Mouse (Mus musculus): ENCODE measurements around the gene Gm10188. TPM values are rescaled to one million over a fixed set of nuclear protein-coding genes. Genes with fewer than 3 reads are reported as not detected.

Gene Gm10188
- not detected in 2 replicates for polyA plus RNA-seq (2015; fragmentation: Nextera tagmentation; extraction: Ambion mirVana)

DNA sequence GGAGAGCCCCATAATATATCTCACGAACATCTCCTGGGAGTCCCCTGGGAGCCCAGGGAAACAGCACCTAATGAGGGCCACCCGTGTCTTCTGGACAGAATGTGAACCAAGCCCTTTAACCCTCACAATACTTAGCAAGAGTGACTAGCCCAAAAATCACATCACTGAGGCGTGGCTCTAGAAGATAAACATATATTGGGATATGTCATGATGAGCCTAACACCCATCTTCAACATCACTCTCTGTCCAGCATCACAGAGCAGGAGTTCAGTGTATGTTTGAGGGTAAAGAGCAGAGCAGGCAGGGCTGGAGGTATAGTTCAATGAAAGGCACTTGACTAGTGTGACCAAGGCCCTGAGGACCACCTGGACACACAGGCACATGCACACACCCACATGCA lies at the start of gene Gm10188:
TSS of gene Gm10188 (minus strand) at position 101 of the 400 bp plus-strand sequence.
- TF ChIP-seq CTCF (IDR thresholded peaks at IDR 0.05; ENCODE audit: low read depth) = no peak
- H3K9ac ChIP-seq (ENCODE audit: low read depth, low read length) = no peak within 1 kb of the TSS
- H3K4me2 ChIP-seq (ENCODE audit: low read length) = no peak within 1 kb of the TSS
- H3K36me3 ChIP-seq (ENCODE audit: insufficient read depth, low read length) = no peaks in the 10 kb centered on the region
- DNase-seq (ENCODE audit: low spot score) (no peak), ATAC-seq (replicated peaks; ENCODE audit: low FRiP score, low read depth) (no peak)
- H3K27ac ChIP-seq = no peak within 1 kb of the TSS
- 83% methylated on average over 3 of the region's 3 CpGs for WGBS
- no peaks in the 10 kb centered on the region for H3K9me3 ChIP-seq (replicated peaks; ENCODE audit: low read length)
- H3K4me1 ChIP-seq (replicated peaks; ENCODE audit: insufficient read depth, low read length) = no peaks in the 10 kb centered on the region
- no peak within 1 kb of the TSS for H3K4me3 ChIP-seq (replicated peaks; ENCODE audit: low read depth, low read length)
- H3K27me3 ChIP-seq (ENCODE audit: insufficient read depth, low read length) = no peaks in the 10 kb centered on the region

DNA sequence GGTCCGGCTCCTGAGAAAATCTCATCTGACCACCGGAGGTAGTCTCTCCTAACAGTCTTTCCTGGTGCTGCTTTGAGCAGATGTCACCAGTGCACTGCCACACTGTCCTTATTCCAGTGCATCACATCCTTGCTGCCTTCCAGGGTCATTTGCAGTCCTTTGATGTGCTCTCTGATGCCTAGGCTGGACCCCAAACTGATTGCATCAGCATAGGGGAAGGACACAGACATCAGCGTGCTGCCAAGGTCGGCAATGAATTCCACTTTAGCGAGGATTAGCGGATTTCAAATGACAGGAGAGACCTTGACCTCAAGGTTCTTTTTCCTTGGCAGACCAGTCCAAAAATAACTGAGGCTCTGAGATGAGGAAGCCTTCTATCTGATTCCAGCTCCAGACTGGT lies 47.6 kb upstream of the Gm10188 start:
- H3K9me3 ChIP-seq (replicated peaks; ENCODE audit: low read length) = no peaks in the 10 kb centered on the region
- no peak overlapping the region for H3K27ac ChIP-seq
- H3K4me2 ChIP-seq (ENCODE audit: low read length) = no peak overlapping the region
- no peaks in the 10 kb centered on the region for H3K36me3 ChIP-seq (ENCODE audit: insufficient read depth, low read length)
- H3K9ac ChIP-seq (ENCODE audit: low read depth, low read length) = no peak overlapping the region
- ATAC-seq (replicated peaks; ENCODE audit: low FRiP score, low read depth) (no peak), DNase-seq (ENCODE audit: low spot score) (no peak)
- no peak for TF ChIP-seq CTCF (IDR thresholded peaks at IDR 0.05; ENCODE audit: low read depth)
- H3K4me3 ChIP-seq (replicated peaks; ENCODE audit: low read depth, low read length) = no peak overlapping the region
- 58% methylated on average over 6 of the region's 6 CpGs for WGBS
- H3K4me1 ChIP-seq (replicated peaks; ENCODE audit: insufficient read depth, low read length) = 0 out of 2 replicates have a peak, but pooled peaks cover 5% of the 10 kb centered on the region
- no peaks in the 10 kb centered on the region for H3K27me3 ChIP-seq (ENCODE audit: insufficient read depth, low read length)

DNA sequence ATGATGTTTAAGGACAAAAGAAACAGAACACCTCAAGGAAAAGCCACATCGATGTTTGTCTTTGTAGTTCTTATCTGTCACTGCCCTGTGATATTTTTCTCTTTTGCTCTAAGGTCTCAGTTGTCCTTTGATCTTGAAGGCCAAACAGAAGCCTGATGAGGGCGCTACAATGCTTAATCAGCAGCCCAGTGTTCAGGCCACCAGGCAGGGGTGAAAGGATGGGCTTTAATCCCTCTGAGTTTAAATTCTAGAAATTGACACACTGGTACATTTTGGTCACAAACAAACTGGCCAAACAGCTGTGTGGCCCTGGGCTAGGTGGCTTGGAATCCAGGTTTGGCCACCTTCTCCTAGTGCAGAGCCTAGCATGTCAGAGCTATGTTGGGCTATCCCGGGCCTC lies 47.1 kb upstream of the Gm10188 start:
- Histone ChIP-seq H3K4me1 (replicated peaks; ENCODE audit: insufficient read depth, low read length) (0 out of 2 replicates have a peak, but pooled peaks cover 5% of the 10 kb centered on the region), H3K4me3 (replicated peaks; ENCODE audit: low read depth, low read length) (no peak overlapping the region), H3K36me3 (ENCODE audit: insufficient read depth, low read length) (no peaks in the 10 kb centered on the region), H3K27ac (no peak overlapping the region), H3K9ac (ENCODE audit: low read depth, low read length) (no peak overlapping the region), H3K9me3 (replicated peaks; ENCODE audit: low read length) (no peaks in the 10 kb centered on the region), H3K27me3 (ENCODE audit: insufficient read depth, low read length) (no peaks in the 10 kb centered on the region), H3K4me2 (ENCODE audit: low read length) (no peak overlapping the region)
- no peak for ATAC-seq (replicated peaks; ENCODE audit: low FRiP score, low read depth)
- 59% methylated on average over 3 of the region's 3 CpGs for WGBS
- no peak for DNase-seq (ENCODE audit: low spot score)
- TF ChIP-seq CTCF (IDR thresholded peaks at IDR 0.05; ENCODE audit: low read depth) = no peak

DNA sequence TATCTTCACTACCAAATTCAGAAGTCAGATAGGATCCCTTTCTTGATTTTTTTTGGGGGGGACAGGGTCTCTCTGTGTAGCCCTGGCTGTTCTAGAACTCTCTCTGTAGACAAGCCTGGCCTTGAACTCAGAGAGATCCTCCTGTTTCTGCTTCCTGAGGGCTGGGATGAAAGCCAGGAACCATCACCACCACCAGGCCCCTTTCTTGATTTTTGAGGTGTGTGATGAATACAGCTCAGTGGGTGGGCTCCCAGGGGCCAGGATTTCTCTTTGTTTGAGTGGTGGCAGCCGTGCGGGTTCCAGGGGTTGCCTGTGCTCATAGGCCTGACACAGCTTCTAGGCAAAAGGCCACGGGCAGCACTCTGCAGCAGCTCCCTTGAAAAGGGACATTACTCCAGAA lies 41.7 kb upstream of the Gm10188 start:
- 86% methylated on average over 3 of the region's 3 CpGs for WGBS
- Histone ChIP-seq H3K27me3 (ENCODE audit: insufficient read depth, low read length) (no peaks in the 10 kb centered on the region), H3K9me3 (replicated peaks; ENCODE audit: low read length) (no peaks in the 10 kb centered on the region), H3K4me1 (replicated peaks; ENCODE audit: insufficient read depth, low read length) (peaks cover 8% of the 10 kb centered on the region; the same call in 1 of the 2 replicates), H3K9ac (ENCODE audit: low read depth, low read length) (no peak overlapping the region), H3K36me3 (ENCODE audit: insufficient read depth, low read length) (no peaks in the 10 kb centered on the region), H3K27ac (no peak overlapping the region), H3K4me2 (ENCODE audit: low read length) (no peak overlapping the region), H3K4me3 (replicated peaks; ENCODE audit: low read depth, low read length) (no peak overlapping the region)
- TF ChIP-seq CTCF (IDR thresholded peaks at IDR 0.05; ENCODE audit: low read depth) = no peak
- ATAC-seq (replicated peaks; ENCODE audit: low FRiP score, low read depth) = no peak
- DNase-seq (ENCODE audit: low spot score) = no peak

DNA sequence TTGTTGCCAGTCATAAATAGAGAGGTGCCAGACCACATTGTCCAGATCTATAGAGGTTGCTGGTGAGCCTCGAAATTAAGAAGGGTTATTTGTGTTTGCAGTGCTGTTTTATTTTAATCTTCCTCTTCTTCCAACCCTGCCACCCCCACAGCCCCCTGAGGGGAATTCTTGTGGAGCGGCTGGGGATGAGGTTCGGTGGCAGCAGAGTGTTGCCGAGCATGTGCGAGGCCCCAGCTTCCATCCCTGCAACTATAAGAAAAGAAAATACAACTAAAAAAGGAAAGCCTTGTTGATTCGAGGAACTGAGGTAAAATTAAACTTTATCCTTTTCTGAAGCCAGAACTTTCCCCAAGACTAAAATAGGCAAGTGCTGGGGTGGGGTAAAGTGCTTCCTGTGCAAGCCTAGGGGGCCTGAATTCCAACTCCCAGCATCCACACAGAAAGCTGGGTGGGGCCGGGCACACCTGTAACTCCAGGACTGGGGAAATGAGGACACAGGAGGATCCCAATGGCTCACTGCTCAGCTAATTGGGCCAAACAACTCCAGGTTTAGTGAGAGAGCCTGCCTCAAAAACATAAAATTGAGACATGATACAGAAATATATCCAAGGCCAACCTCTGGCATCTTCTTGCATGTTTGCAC lies 39.0 kb upstream of the Gm10188 start:
- Histone ChIP-seq H3K4me3 (replicated peaks; ENCODE audit: low read depth, low read length) (no peak overlapping the region), H3K27ac (no peak overlapping the region), H3K4me1 (replicated peaks; ENCODE audit: insufficient read depth, low read length) (peaks cover 8% of the 10 kb centered on the region; the same call in 1 of the 2 replicates), H3K36me3 (ENCODE audit: insufficient read depth, low read length) (no peaks in the 10 kb centered on the region), H3K9ac (ENCODE audit: low read depth, low read length) (no peak overlapping the region), H3K9me3 (replicated peaks; ENCODE audit: low read length) (no peaks in the 10 kb centered on the region), H3K27me3 (ENCODE audit: insufficient read depth, low read length) (no peaks in the 10 kb centered on the region), H3K4me2 (ENCODE audit: low read length) (no peak overlapping the region)
- no peak for DNase-seq (ENCODE audit: low spot score)
- no peak for TF ChIP-seq CTCF (IDR thresholded peaks at IDR 0.05; ENCODE audit: low read depth)
- 47% methylated on average over 7 of the region's 7 CpGs for WGBS
- no peak for ATAC-seq (replicated peaks; ENCODE audit: low FRiP score, low read depth)

DNA sequence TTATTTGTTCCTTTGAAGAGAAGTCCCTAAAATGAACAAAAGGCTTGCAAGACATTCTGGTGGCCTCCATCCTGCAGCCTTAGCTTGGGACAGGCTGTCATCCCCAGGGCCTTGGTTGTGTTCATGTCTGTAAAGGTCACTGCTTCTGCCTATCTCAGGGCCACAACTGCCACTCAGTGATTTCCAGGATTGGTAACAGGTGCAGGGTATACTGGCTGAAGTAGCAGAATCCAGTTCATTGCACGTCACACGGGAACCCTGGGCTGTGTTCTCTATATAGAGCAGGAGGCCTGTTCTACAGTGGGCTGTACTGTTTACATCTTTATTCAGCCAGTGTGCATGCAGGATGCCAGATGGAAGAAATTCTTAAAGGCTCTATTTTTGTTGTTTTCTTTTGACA lies 38.4 kb upstream of the Gm10188 start:
- Histone ChIP-seq H3K9me3 (replicated peaks; ENCODE audit: low read length) (no peaks in the 10 kb centered on the region), H3K4me1 (replicated peaks; ENCODE audit: insufficient read depth, low read length) (peaks cover 8% of the 10 kb centered on the region; the same call in 1 of the 2 replicates), H3K4me2 (ENCODE audit: low read length) (no peak overlapping the region), H3K4me3 (replicated peaks; ENCODE audit: low read depth, low read length) (no peak overlapping the region), H3K27ac (peak overlapping the region; percentile 55), H3K9ac (ENCODE audit: low read depth, low read length) (no peak overlapping the region), H3K36me3 (ENCODE audit: insufficient read depth, low read length) (no peaks in the 10 kb centered on the region), H3K27me3 (ENCODE audit: insufficient read depth, low read length) (no peaks in the 10 kb centered on the region)
- DNase-seq (ENCODE audit: low spot score) (no peak), ATAC-seq (replicated peaks; ENCODE audit: low FRiP score, low read depth) (no peak)
- no peak for TF ChIP-seq CTCF (IDR thresholded peaks at IDR 0.05; ENCODE audit: low read depth)
- 42% methylated on average over 2 of the region's 2 CpGs for WGBS

All from kidney, postnatal 0 days (tissue).